Mouse (Mus musculus) heart, embryonic 12.5 days (tissue): Measurements from ENCODE around the gene Polg. TPM values are rescaled to one million over a fixed set of nuclear protein-coding genes. Genes with fewer than 3 reads are reported as not detected.

ENCODE experiments used
- ATAC-seq: fragments of 200-750 bp; cut with Nextera tagmentation; 2 replicates; pipeline ENCODE4 v1.8.0; 2017; ENCODE audit warnings: moderate TSS enrichment, moderate library complexity; ENCODE audit not compliant: insufficient number of reproducible peaks, low FRiP score
- H3K27ac ChIP-seq: fragments of 300-500 bp; sonication (generic); 2 replicates; pipeline ENCODE4 v1.5.1; 2016; ENCODE audit warnings: mild to moderate bottlenecking, moderate library complexity; ENCODE audit not compliant: poor library complexity, severe bottlenecking
- H3K27me3 ChIP-seq: fragments of 300-500 bp; sonication (generic); replicated peaks from 2 replicates; pipeline ENCODE4 v1.6.1; 2016; ENCODE audit warnings: mild to moderate bottlenecking, moderate library complexity
- H3K36me3 ChIP-seq: fragments of 300-500 bp; sonication (generic); 2 replicates; pipeline ENCODE4 v1.6.1; 2016; ENCODE audit warnings: mild to moderate bottlenecking, moderate library complexity
- H3K4me1 ChIP-seq: fragments of 300-500 bp; sonication (generic); replicated peaks from 2 replicates; pipeline ENCODE4 v1.6.1; 2016; ENCODE audit warnings: mild to moderate bottlenecking
- H3K4me2 ChIP-seq: fragments of 300-500 bp; sonication (generic); 2 replicates; pipeline ENCODE4 v1.6.1; 2016; ENCODE audit warnings: mild to moderate bottlenecking, moderate library complexity
- H3K4me3 ChIP-seq: fragments of 300-500 bp; sonication (generic); 2 replicates; pipeline ENCODE4 v1.5.1; 2016; ENCODE audit warnings: mild to moderate bottlenecking
- H3K9ac ChIP-seq: fragments of 300-500 bp; sonication (generic); 2 replicates; pipeline ENCODE4 v1.6.1; 2016; ENCODE audit warnings: mild to moderate bottlenecking, moderate library complexity
- H3K9me3 ChIP-seq: fragments of 300-500 bp; sonication (generic); replicated peaks from 2 replicates; pipeline ENCODE4 v1.6.1; 2016; ENCODE audit warnings: mild to moderate bottlenecking, moderate library complexity
- WGBS: fragments of 180-500 bp; shearing (Covaris S2); methylation state at CpG from one replicate; pipeline ENCODE4 v1.1.7; 2016; 5-methylcytosine and 5-hydroxymethylcytosine counted together
- polyA plus RNA-seq: library from polyadenylated mRNA; unstranded; fragments of >200 nt; fragmentation: Nextera tagmentation; extraction: Ambion mirVana; gene quantifications from 2 replicates; pipeline ENCODE4 v1.2.1, GENCODE M21; 2016

Polg gene
- polyA plus RNA-seq, 1 experiment from 2014 or later: 37.9 TPM

- Histone ChIP-seq H3K27ac (no peak overlapping the region), H3K4me2 (no peak overlapping the region), H3K36me3 (no peaks in the 10 kb centered on the region), H3K9me3 (0 out of 2 replicates have a peak, but pooled peaks cover 3% of the 10 kb centered on the region), H3K4me3 (no peak overlapping the region), H3K27me3 (peaks cover 100% of the 10 kb centered on the region), H3K4me1 (peaks cover 14% of the 10 kb centered on the region), H3K9ac (no peak overlapping the region)
- WGBS: 4% methylated on average over 10 of the region's 10 CpGs
- ATAC-seq: no peak
These were observed 36.3 kb upstream of the Polg start for GRCm38 (mm10) chr7:79502152-79503102.

- no peak overlapping the region for H3K4me3 ChIP-seq
- H3K36me3 ChIP-seq: no peaks in the 10 kb centered on the region
- H3K4me2 ChIP-seq: no peak overlapping the region
- 0 out of 2 replicates have a peak, but pooled peaks cover 1% of the 10 kb centered on the region for H3K9me3 ChIP-seq
- H3K27ac ChIP-seq: no peak overlapping the region
- WGBS: 5% methylated on average over 8 of the region's 8 CpGs
- H3K27me3 ChIP-seq: peaks cover 100% of the 10 kb centered on the region
- peaks cover 14% of the 10 kb centered on the region for H3K4me1 ChIP-seq
- H3K9ac ChIP-seq: no peak overlapping the region
- ATAC-seq: no peak
These were observed 35.4 kb upstream of the Polg start for GRCm38 (mm10) chr7:79501581-79502031.

GRCm38 (mm10) chr7:79500681-79501306 lies 34.6 kb upstream of the Polg start:
- Histone ChIP-seq H3K27ac (no peak overlapping the region), H3K4me3 (no peak overlapping the region), H3K27me3 (peaks cover 99% of the 10 kb centered on the region), H3K4me1 (peaks cover 14% of the 10 kb centered on the region), H3K9ac (no peak overlapping the region), H3K4me2 (no peak overlapping the region), H3K36me3 (no peaks in the 10 kb centered on the region), H3K9me3 (no peaks in the 10 kb centered on the region)
- 3% methylated on average over 3 of the region's 3 CpGs for WGBS
- no peak for ATAC-seq

- peak overlapping the region; percentile 23 for H3K4me3 ChIP-seq
These were observed 33.7 kb upstream of the Polg start for GRCm38 (mm10) chr7:79499596-79500570.

GRCm38 (mm10) chr7:79498965-79499595 lies 32.9 kb upstream of the Polg start:
- Histone ChIP-seq H3K4me2 (no peak overlapping the region), H3K4me3 (no peak overlapping the region), H3K36me3 (no peaks in the 10 kb centered on the region), H3K27ac (no peak overlapping the region), H3K9me3 (no peaks in the 10 kb centered on the region), H3K9ac (no peak overlapping the region), H3K4me1 (peaks cover 5% of the 10 kb centered on the region), H3K27me3 (peaks cover 99% of the 10 kb centered on the region)
- 2% methylated on average over 35 of the region's 35 CpGs for WGBS
- ATAC-seq: no peak

More at GRCm38 (mm10) chr7:79499596-79500570, 33.7 kb upstream of the Polg start:
- peaks cover 99% of the 10 kb centered on the region for H3K27me3 ChIP-seq
- H3K9me3 ChIP-seq: no peaks in the 10 kb centered on the region
- no peaks in the 10 kb centered on the region for H3K36me3 ChIP-seq
- no peak overlapping the region for H3K27ac ChIP-seq
- 2% methylated on average over 70 of the region's 72 CpGs for WGBS
- peaks cover 9% of the 10 kb centered on the region for H3K4me1 ChIP-seq
- no peak overlapping the region for H3K9ac ChIP-seq
- peak overlapping the region; percentile 46 for H3K4me2 ChIP-seq
- ATAC-seq: no peak

GRCm38 (mm10) chr7:79498356-79498755 lies 32.2 kb upstream of the Polg start:
- H3K4me2 ChIP-seq: no peak overlapping the region
- no peaks in the 10 kb centered on the region for H3K36me3 ChIP-seq
- WGBS: 5% methylated on average over 6 of the region's 6 CpGs
- no peaks in the 10 kb centered on the region for H3K9me3 ChIP-seq
- peaks cover 97% of the 10 kb centered on the region for H3K27me3 ChIP-seq
- no peak overlapping the region for H3K4me3 ChIP-seq
- no peak overlapping the region for H3K9ac ChIP-seq
- peaks cover 5% of the 10 kb centered on the region for H3K4me1 ChIP-seq
- H3K27ac ChIP-seq: no peak overlapping the region
- ATAC-seq: no peak

- no peak overlapping the region for H3K4me2 ChIP-seq
These were observed 31.5 kb upstream of the Polg start for GRCm38 (mm10) chr7:79497701-79498115.

GRCm38 (mm10) chr7:79496816-79497328 lies 30.7 kb upstream of the Polg start:
- 11% methylated on average over 9 of the region's 9 CpGs for WGBS
- ATAC-seq: no peak
- H3K4me3 ChIP-seq: no peak overlapping the region

More at GRCm38 (mm10) chr7:79497701-79498115, 31.5 kb upstream of the Polg start:
- Histone ChIP-seq H3K27ac (no peak overlapping the region), H3K4me3 (no peak overlapping the region), H3K27me3 (peaks cover 97% of the 10 kb centered on the region), H3K36me3 (no peaks in the 10 kb centered on the region), H3K4me1 (peaks cover 5% of the 10 kb centered on the region), H3K9me3 (no peaks in the 10 kb centered on the region), H3K9ac (no peak overlapping the region)
- no peak for ATAC-seq
- 2% methylated on average over 20 of the region's 20 CpGs for WGBS

GRCm38 (mm10) chr7:79495988-79496815 lies 30.0 kb upstream of the Polg start:
- peak; percentile 65; the same call in 1 of the 2 replicates for ATAC-seq
- no peak overlapping the region for H3K9ac ChIP-seq
- no peaks in the 10 kb centered on the region for H3K36me3 ChIP-seq
- no peak overlapping the region for H3K27ac ChIP-seq
- peaks cover 86% of the 10 kb centered on the region for H3K27me3 ChIP-seq
- no peaks in the 10 kb centered on the region for H3K9me3 ChIP-seq
- peaks cover 5% of the 10 kb centered on the region for H3K4me1 ChIP-seq
- H3K4me3 ChIP-seq: peak overlapping the region; percentile 24; the same call in 1 of the 2 replicates
- WGBS: 3% methylated on average over 38 of the region's 38 CpGs
- H3K4me2 ChIP-seq: peak overlapping the region; percentile 53

More at GRCm38 (mm10) chr7:79496816-79497328, 30.7 kb upstream of the Polg start:
- H3K27me3 ChIP-seq: peaks cover 93% of the 10 kb centered on the region
- no peak overlapping the region for H3K4me2 ChIP-seq
- H3K27ac ChIP-seq: no peak overlapping the region
- no peak overlapping the region for H3K9ac ChIP-seq
- H3K9me3 ChIP-seq: no peaks in the 10 kb centered on the region
- no peaks in the 10 kb centered on the region for H3K36me3 ChIP-seq
- peaks cover 5% of the 10 kb centered on the region for H3K4me1 ChIP-seq
